Mouse (Mus musculus): ENCODE data around the gene Lrrc3. TPM values are rescaled to one million over a fixed set of nuclear protein-coding genes. Genes with fewer than 3 reads are reported as not detected.

Gene Lrrc3
- polyA plus RNA-seq, 1 experiment, result 0.70 TPM

- Histone ChIP-seq H3K27ac (ENCODE audit: control insufficient read depth, insufficient read depth, low read depth, low read length, poor library complexity) (no peak overlapping the region), H3K4me3 (replicated peaks; ENCODE audit: control insufficient read depth, low read depth, low read length) (no peak overlapping the region), H3K4me1 (ENCODE audit: control insufficient read depth, insufficient read depth, low read length) (no peaks in the 10 kb centered on the region)
- WGBS, result 58% methylated on average over 12 of the region's 12 CpGs
- TF ChIP-seq CTCF (IDR thresholded peaks at IDR 0.05; ENCODE audit: control insufficient read depth, insufficient read depth, low read length) (no peak), POLR2A (IDR thresholded peaks at IDR 0.05; ENCODE audit: borderline replicate concordance, control insufficient read depth, low read depth, low read length) (no peak)
Measured at GRCm38 (mm10) chr10:77886007-77886747, 16.2 kb downstream of the Lrrc3 start.

GRCm38 (mm10) chr10:77882553-77882952 is 19.8 kb downstream of the Lrrc3 start:
- Histone ChIP-seq H3K4me3 (replicated peaks; ENCODE audit: control insufficient read depth, low read depth, low read length) (no peak overlapping the region), H3K27ac (ENCODE audit: control insufficient read depth, insufficient read depth, low read depth, low read length, poor library complexity) (no peak overlapping the region), H3K4me1 (ENCODE audit: control insufficient read depth, insufficient read depth, low read length) (no peaks in the 10 kb centered on the region)
- TF ChIP-seq CTCF (IDR thresholded peaks at IDR 0.05; ENCODE audit: control insufficient read depth, insufficient read depth, low read length) (0 out of 2 replicates have a peak, but pooled peaks have one; percentile 26), POLR2A (IDR thresholded peaks at IDR 0.05; ENCODE audit: borderline replicate concordance, control insufficient read depth, low read depth, low read length) (no peak)
- 76% methylated on average over 5 of the region's 5 CpGs for WGBS

- Histone ChIP-seq H3K4me1 (ENCODE audit: control insufficient read depth, insufficient read depth, low read length) (no peaks in the 10 kb centered on the region), H3K27ac (ENCODE audit: control insufficient read depth, insufficient read depth, low read depth, low read length, poor library complexity) (no peak overlapping the region), H3K4me3 (replicated peaks; ENCODE audit: control insufficient read depth, low read depth, low read length) (no peak overlapping the region)
- WGBS, result 18% methylated on average over 3 of the region's 3 CpGs
- TF ChIP-seq CTCF (IDR thresholded peaks at IDR 0.05; ENCODE audit: control insufficient read depth, insufficient read depth, low read length), result no peak
- TF ChIP-seq POLR2A (IDR thresholded peaks at IDR 0.05; ENCODE audit: borderline replicate concordance, control insufficient read depth, low read depth, low read length), result no peak
Measured at GRCm38 (mm10) chr10:77880305-77880704, 22.0 kb downstream of the Lrrc3 start.

- H3K4me3 ChIP-seq (replicated peaks; ENCODE audit: control insufficient read depth, low read depth, low read length), result no peak overlapping the region
- WGBS, result 69% methylated on average over 6 of the region's 6 CpGs
- no peaks in the 10 kb centered on the region for H3K4me1 ChIP-seq (ENCODE audit: control insufficient read depth, insufficient read depth, low read length)
- TF ChIP-seq CTCF (IDR thresholded peaks at IDR 0.05; ENCODE audit: control insufficient read depth, insufficient read depth, low read length) (peak; percentile 48), POLR2A (IDR thresholded peaks at IDR 0.05; ENCODE audit: borderline replicate concordance, control insufficient read depth, low read depth, low read length) (no peak)
- no peak overlapping the region for H3K27ac ChIP-seq (ENCODE audit: control insufficient read depth, insufficient read depth, low read depth, low read length, poor library complexity)
Measured at GRCm38 (mm10) chr10:77878985-77879384, 23.4 kb downstream of the Lrrc3 start.

- Histone ChIP-seq H3K27ac (ENCODE audit: control insufficient read depth, insufficient read depth, low read depth, low read length, poor library complexity) (no peak overlapping the region), H3K4me1 (ENCODE audit: control insufficient read depth, insufficient read depth, low read length) (no peaks in the 10 kb centered on the region), H3K4me3 (replicated peaks; ENCODE audit: control insufficient read depth, low read depth, low read length) (no peak overlapping the region)
- TF ChIP-seq CTCF (IDR thresholded peaks at IDR 0.05; ENCODE audit: control insufficient read depth, insufficient read depth, low read length), result no peak
- no peak for TF ChIP-seq POLR2A (IDR thresholded peaks at IDR 0.05; ENCODE audit: borderline replicate concordance, control insufficient read depth, low read depth, low read length)
- WGBS, result 86% methylated on average over 7 of the region's 7 CpGs
Measured at GRCm38 (mm10) chr10:77869651-77870050, 32.7 kb downstream of the Lrrc3 start.

- Histone ChIP-seq H3K27ac (ENCODE audit: control insufficient read depth, insufficient read depth, low read depth, low read length, poor library complexity) (no peak overlapping the region), H3K4me3 (replicated peaks; ENCODE audit: control insufficient read depth, low read depth, low read length) (no peak overlapping the region), H3K4me1 (ENCODE audit: control insufficient read depth, insufficient read depth, low read length) (no peaks in the 10 kb centered on the region)
- WGBS, result 76% methylated on average over 1 of the region's 1 CpGs
- TF ChIP-seq POLR2A (IDR thresholded peaks at IDR 0.05; ENCODE audit: borderline replicate concordance, control insufficient read depth, low read depth, low read length), result no peak
Measured at GRCm38 (mm10) chr10:77867546-77867945, 34.8 kb downstream of the Lrrc3 start.

- H3K4me3 ChIP-seq (replicated peaks; ENCODE audit: control insufficient read depth, low read depth, low read length), result no peak overlapping the region
- 29% methylated on average over 11 of the region's 11 CpGs for WGBS
- H3K27ac ChIP-seq (ENCODE audit: control insufficient read depth, insufficient read depth, low read depth, low read length, poor library complexity), result no peak overlapping the region
- no peaks in the 10 kb centered on the region for H3K4me1 ChIP-seq (ENCODE audit: control insufficient read depth, insufficient read depth, low read length)
- TF ChIP-seq CTCF (IDR thresholded peaks at IDR 0.05; ENCODE audit: control insufficient read depth, insufficient read depth, low read length) (no peak), POLR2A (IDR thresholded peaks at IDR 0.05; ENCODE audit: borderline replicate concordance, control insufficient read depth, low read depth, low read length) (no peak)
Measured at GRCm38 (mm10) chr10:77864762-77865143, 37.6 kb downstream of the Lrrc3 start.

- no peaks in the 10 kb centered on the region for H3K4me1 ChIP-seq (ENCODE audit: control insufficient read depth, insufficient read depth, low read length)
- H3K4me3 ChIP-seq (replicated peaks; ENCODE audit: control insufficient read depth, low read depth, low read length), result peak overlapping the region; percentile 40
- TF ChIP-seq CTCF (IDR thresholded peaks at IDR 0.05; ENCODE audit: control insufficient read depth, insufficient read depth, low read length) (no peak), POLR2A (IDR thresholded peaks at IDR 0.05; ENCODE audit: borderline replicate concordance, control insufficient read depth, low read depth, low read length) (no peak)
- no peak overlapping the region for H3K27ac ChIP-seq (ENCODE audit: control insufficient read depth, insufficient read depth, low read depth, low read length, poor library complexity)
- 22% methylated on average over 14 of the region's 14 CpGs for WGBS
Measured at GRCm38 (mm10) chr10:77864067-77864761, 38.1 kb downstream of the Lrrc3 start.
